Mouse (Mus musculus) neural tube, embryonic 14.5 days (tissue): ENCODE results near the gene Rac3. TPM values are rescaled to one million over a fixed set of nuclear protein-coding genes. Genes with fewer than 3 reads are reported as not detected.

Experiments
- ATAC-seq: fragments of 200-750 bp; cut with Nextera tagmentation; 2 replicates; pipeline ENCODE4 v1.8.0; 2017; ENCODE audit warnings: low read depth, mild to moderate bottlenecking, moderate TSS enrichment, moderate library complexity
- H3K27ac ChIP-seq: fragments of 300-500 bp; sonication (generic); 2 replicates; pipeline ENCODE4 v1.5.1; 2014; ENCODE audit warnings: low read depth, mild to moderate bottlenecking, control low read depth, low read length, moderate library complexity, mixed read lengths
- H3K27me3 ChIP-seq: fragments of 300-500 bp; sonication (generic); 2 replicates; pipeline ENCODE4 v1.6.1; 2014; ENCODE audit warnings: low read length; ENCODE audit not compliant: control insufficient read depth, insufficient read depth
- H3K36me3 ChIP-seq: fragments of 300-500 bp; sonication (generic); 2 replicates; pipeline ENCODE4 v1.6.1; 2014; ENCODE audit warnings: low read length, mixed read lengths; ENCODE audit not compliant: control insufficient read depth, insufficient read depth
- H3K4me1 ChIP-seq: fragments of 300-500 bp; sonication (generic); 2 replicates; pipeline ENCODE4 v1.6.1; 2014; ENCODE audit warnings: low read length; ENCODE audit not compliant: control insufficient read depth, insufficient read depth
- H3K4me2 ChIP-seq: fragments of 300-500 bp; sonication (generic); 2 replicates; pipeline ENCODE4 v1.6.1; 2014; ENCODE audit warnings: mild to moderate bottlenecking, low read depth, low read length, control low read depth
- H3K4me3 ChIP-seq: fragments of 300-500 bp; sonication (generic); 2 replicates; pipeline ENCODE4 v1.5.1; 2014; ENCODE audit warnings: low read depth, low read length, control low read depth, mixed read lengths
- H3K9ac ChIP-seq: fragments of 300-500 bp; sonication (generic); replicated peaks from 2 replicates; pipeline ENCODE4 v1.6.1; 2014; ENCODE audit warnings: low read depth, mild to moderate bottlenecking, control low read depth, low read length, mixed read lengths
- H3K9me3 ChIP-seq: fragments of 300-500 bp; sonication (generic); 2 replicates; pipeline ENCODE4 v1.6.1; 2016; ENCODE audit warnings: low read length; ENCODE audit not compliant: control insufficient read depth
- WGBS: fragments of 180-500 bp; shearing (Covaris S2); extraction: QIAGEN DNeasy Blood & Tissue Kit; methylation state at CpG from one replicate; pipeline ENCODE4 v1.1.7; 2014; 5-methylcytosine and 5-hydroxymethylcytosine counted together
- polyA plus RNA-seq: library from polyadenylated mRNA; unstranded; fragments of >200 nt; fragmentation: Nextera tagmentation; extraction: Ambion mirVana; gene quantifications from 2 replicates; pipeline ENCODE4 v1.2.1, GENCODE M21; 2014

The Rac3 gene
- polyA plus RNA-seq, 1 experiment from 2014 or later: 135 TPM

DNA sequence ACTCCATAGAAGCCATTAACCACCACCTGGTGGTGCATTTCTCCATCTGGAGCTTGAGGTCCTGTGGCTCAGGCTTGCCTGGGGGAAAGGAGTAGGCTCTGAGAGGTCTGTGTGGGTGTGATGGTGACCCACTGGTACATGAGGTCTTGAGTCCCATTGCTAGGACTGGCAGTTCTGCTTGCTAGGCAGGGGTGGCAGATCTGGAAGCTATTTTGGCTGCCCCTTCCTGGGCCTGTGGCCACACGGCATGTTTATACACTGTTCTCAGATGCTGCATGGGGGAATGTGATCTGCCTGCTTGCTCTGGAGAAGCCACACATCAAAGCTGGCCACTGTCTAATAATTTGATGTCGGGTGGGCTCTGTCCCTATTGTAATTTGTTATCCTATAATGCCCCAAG lies 37.2 kb upstream of the Rac3 start:
- ATAC-seq: no peak
- Histone ChIP-seq H3K27ac (no peak overlapping the region), H3K4me1 (no peaks in the 10 kb centered on the region), H3K4me2 (no peak overlapping the region), H3K36me3 (peaks cover 42% of the 10 kb centered on the region), H3K27me3 (no peaks in the 10 kb centered on the region), H3K4me3 (no peak overlapping the region), H3K9ac (no peak overlapping the region), H3K9me3 (no peaks in the 10 kb centered on the region)
- 95% methylated on average over 2 of the region's 2 CpGs for WGBS

- Histone ChIP-seq H3K4me2 (no peak overlapping the region), H3K9me3 (no peaks in the 10 kb centered on the region), H3K4me3 (no peak overlapping the region), H3K9ac (no peak overlapping the region), H3K36me3 (peaks cover 42% of the 10 kb centered on the region), H3K27ac (no peak overlapping the region), H3K27me3 (no peaks in the 10 kb centered on the region), H3K4me1 (no peaks in the 10 kb centered on the region)
- 96% methylated on average over 2 of the region's 2 CpGs for WGBS
- ATAC-seq: no peak
These were observed 36.6 kb upstream of the Rac3 start for GRCm38 (mm10) chr11:120684660-120685059.

DNA sequence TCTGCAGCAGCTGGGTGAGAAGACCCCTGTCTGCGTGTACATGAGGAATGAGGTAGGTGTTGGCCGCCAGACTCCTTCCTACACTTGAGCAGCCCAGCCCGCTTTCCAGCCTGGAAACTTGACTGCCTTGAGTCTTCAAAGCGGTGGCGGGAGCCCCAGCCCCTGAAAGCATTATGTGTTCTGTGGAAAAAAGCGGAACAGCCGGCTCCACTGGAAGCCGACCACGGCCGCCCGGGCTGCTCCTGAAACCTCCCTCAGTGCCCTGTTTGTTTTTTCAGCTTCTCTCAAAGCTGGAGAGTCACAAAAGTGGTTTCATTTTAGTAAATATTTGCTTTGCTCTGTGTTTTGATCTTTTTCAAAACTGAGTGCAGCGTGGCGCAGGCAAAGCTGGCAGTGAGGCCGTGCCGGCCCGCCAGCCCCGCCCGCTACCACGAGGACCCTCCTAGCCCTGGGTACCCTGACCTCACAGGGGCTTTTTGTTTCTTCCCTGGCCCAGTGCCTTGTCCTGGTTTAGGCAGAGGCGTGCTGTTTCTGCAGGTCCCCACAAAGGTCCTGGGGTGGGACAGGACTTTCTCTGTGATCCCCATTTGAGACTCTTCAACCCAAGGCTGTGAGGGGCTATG lies 34.5 kb upstream of the Rac3 start:
- no peak for ATAC-seq
- Histone ChIP-seq H3K4me3 (no peak overlapping the region), H3K27ac (no peak overlapping the region), H3K9ac (no peak overlapping the region), H3K9me3 (no peaks in the 10 kb centered on the region), H3K36me3 (peaks cover 34% of the 10 kb centered on the region), H3K4me2 (no peak overlapping the region), H3K4me1 (no peaks in the 10 kb centered on the region), H3K27me3 (no peaks in the 10 kb centered on the region)
- 77% methylated on average over 20 of the region's 20 CpGs for WGBS

DNA sequence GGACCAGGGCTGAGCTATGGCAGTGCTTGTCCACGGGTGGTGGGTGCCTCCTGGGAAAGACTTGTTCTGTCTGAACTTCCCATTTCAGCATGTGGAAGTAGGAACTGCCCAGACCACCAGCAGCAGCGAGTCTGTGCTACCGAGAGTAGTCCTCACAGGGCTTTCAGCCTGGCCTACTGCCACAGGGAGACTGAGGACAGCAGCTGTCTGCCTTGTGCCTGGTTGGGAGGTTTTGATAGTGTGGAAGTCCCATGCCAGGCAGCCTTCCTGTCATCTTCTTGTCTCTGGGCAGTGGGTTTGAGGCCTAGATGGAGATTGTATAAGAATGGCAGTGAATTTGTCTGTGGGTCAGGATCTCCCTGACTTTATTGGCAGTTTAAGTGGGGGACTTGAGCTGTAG lies 31.9 kb upstream of the Rac3 start:
- no peak overlapping the region for H3K9ac ChIP-seq
- no peak overlapping the region for H3K4me2 ChIP-seq
- WGBS: 84% methylated on average over 3 of the region's 3 CpGs
- H3K27me3 ChIP-seq: no peaks in the 10 kb centered on the region
- H3K9me3 ChIP-seq: no peaks in the 10 kb centered on the region
- no peak for ATAC-seq
- no peak overlapping the region for H3K27ac ChIP-seq
- no peak overlapping the region for H3K4me3 ChIP-seq
- no peaks in the 10 kb centered on the region for H3K4me1 ChIP-seq
- H3K36me3 ChIP-seq: peaks cover 31% of the 10 kb centered on the region

GRCm38 (mm10) chr11:120692471-120693011 lies 28.7 kb upstream of the Rac3 start:
- WGBS: 91% methylated on average over 4 of the region's 4 CpGs
- H3K4me1 ChIP-seq: no peaks in the 10 kb centered on the region
- peaks cover 21% of the 10 kb centered on the region for H3K36me3 ChIP-seq

GRCm38 (mm10) chr11:120693461-120693860 lies 27.8 kb upstream of the Rac3 start:
- H3K4me3 ChIP-seq: no peak overlapping the region
- no peaks in the 10 kb centered on the region for H3K27me3 ChIP-seq
- H3K27ac ChIP-seq: no peak overlapping the region
- whole genome bisulfite sequencing: 54% methylated on average over 3 of the region's 3 CpGs
- no peaks in the 10 kb centered on the region for H3K4me1 ChIP-seq
- no peak overlapping the region for H3K9ac ChIP-seq
- H3K9me3 ChIP-seq: no peaks in the 10 kb centered on the region
- no peak overlapping the region for H3K4me2 ChIP-seq
- peaks cover 15% of the 10 kb centered on the region for H3K36me3 ChIP-seq
- ATAC-seq: no peak

More at GRCm38 (mm10) chr11:120692471-120693011, 28.7 kb upstream of the Rac3 start:
- no peak overlapping the region for H3K4me3 ChIP-seq
- no peaks in the 10 kb centered on the region for H3K9me3 ChIP-seq
- H3K9ac ChIP-seq: no peak overlapping the region
- no peak overlapping the region for H3K4me2 ChIP-seq
- no peaks in the 10 kb centered on the region for H3K27me3 ChIP-seq
- no peak overlapping the region for H3K27ac ChIP-seq
- no peak for ATAC-seq

DNA sequence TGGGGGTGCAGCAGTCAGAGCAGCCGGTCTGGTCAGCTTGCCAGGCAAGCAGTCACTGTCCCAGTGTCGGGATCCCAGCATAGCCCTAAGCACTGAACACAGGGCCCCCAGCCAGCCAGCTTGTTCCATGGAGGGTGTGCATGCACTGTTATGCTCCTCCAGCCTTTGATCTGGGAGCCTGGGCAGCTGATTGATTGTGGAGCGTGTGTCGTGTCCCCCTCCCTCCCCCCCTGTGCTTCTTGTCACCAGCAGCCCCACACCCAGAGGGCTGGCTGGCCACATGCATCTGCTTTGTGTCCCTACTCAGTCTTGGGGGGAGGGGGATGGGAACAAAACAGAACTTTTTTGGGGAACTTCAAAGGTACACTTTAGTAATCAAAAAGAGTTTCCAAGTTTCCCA lies 26.1 kb upstream of the Rac3 start:
- Histone ChIP-seq H3K27ac (no peak overlapping the region), H3K36me3 (peaks cover 4% of the 10 kb centered on the region; the same call in 1 of the 2 replicates), H3K4me1 (no peaks in the 10 kb centered on the region), H3K4me3 (no peak overlapping the region), H3K4me2 (no peak overlapping the region), H3K9me3 (no peaks in the 10 kb centered on the region), H3K27me3 (no peaks in the 10 kb centered on the region), H3K9ac (0 out of 2 replicates have a peak overlapping the region, but pooled peaks have one; percentile 11)
- peak; percentile 82; the same call in 1 of the 2 replicates for ATAC-seq
- 2% methylated on average over 4 of the region's 4 CpGs for WGBS

DNA sequence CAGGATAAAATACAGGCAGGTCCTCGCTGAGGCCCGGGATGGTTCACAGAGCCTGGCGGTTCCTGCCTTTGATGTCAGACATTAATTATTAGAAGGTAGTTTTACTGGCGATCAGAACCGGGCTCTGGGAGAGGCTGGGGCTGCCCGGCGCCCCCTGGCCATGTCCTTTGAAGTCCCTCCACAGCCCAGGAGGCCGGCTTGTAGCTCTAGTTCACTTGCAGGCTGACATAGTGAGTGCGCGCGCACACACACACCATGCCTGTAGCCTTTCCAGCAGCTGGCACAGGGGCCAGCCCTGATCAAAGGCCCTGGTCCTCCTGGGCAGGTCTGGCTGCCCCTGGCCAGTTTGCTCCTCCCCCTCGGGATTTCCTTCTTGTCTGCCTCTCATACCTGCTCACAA lies 25.6 kb upstream of the Rac3 start:
- peaks cover 4% of the 10 kb centered on the region; the same call in 1 of the 2 replicates for H3K36me3 ChIP-seq

GRCm38 (mm10) chr11:120696568-120696967 lies 24.7 kb upstream of the Rac3 start:
- Histone ChIP-seq H3K36me3 (peaks cover 4% of the 10 kb centered on the region; the same call in 1 of the 2 replicates), H3K4me2 (no peak overlapping the region), H3K9me3 (no peaks in the 10 kb centered on the region), H3K4me3 (no peak overlapping the region), H3K4me1 (no peaks in the 10 kb centered on the region), H3K9ac (no peak overlapping the region), H3K27ac (no peak overlapping the region), H3K27me3 (no peaks in the 10 kb centered on the region)
- WGBS: 91% methylated on average over 6 of the region's 6 CpGs
- ATAC-seq: no peak

More for the DNA sequence above, 25.6 kb upstream of the Rac3 start:
- no peak overlapping the region for H3K9ac ChIP-seq
- no peaks in the 10 kb centered on the region for H3K27me3 ChIP-seq
- no peak for ATAC-seq
- WGBS: 15% methylated on average over 12 of the region's 12 CpGs
- H3K9me3 ChIP-seq: no peaks in the 10 kb centered on the region
- H3K27ac ChIP-seq: 0 out of 2 replicates have a peak overlapping the region, but pooled peaks have one; percentile 12
- no peak overlapping the region for H3K4me3 ChIP-seq
- no peaks in the 10 kb centered on the region for H3K4me1 ChIP-seq
- no peak overlapping the region for H3K4me2 ChIP-seq
